Mouse (Mus musculus) embryo, embryonic 11.5 days (tissue): ENCODE data around the gene H2al2b.
"Not testable (repeated sequence)": the region's sequence is repeated elsewhere in the genome, so short reads cannot be mapped to it uniquely, and the experiment has no call there.

Source experiments
- DNase-seq: peaks from one replicate; pipeline ENCODE4 v3.0.0-alpha.2; 2012; ENCODE audit warnings: low read depth, low spot score

Gene H2al2b

GRCm38 (mm10) chrY:2720574-2720973, at the start of gene H2al2b:
TSS of gene H2al2b (minus strand) at chrY:2720674.
- not testable (repeated sequence) for DNase-seq
